Mouse (Mus musculus): Measurements from ENCODE around the gene Emc4.

GRCm38 (mm10) chr2:112360012-112360780 is 7.6 kb downstream of the Emc4 start:
- TF ChIP-seq EP300 (IDR thresholded peaks at IDR 0.05; ENCODE audit: low read depth) (no peak), CTCF (IDR thresholded peaks at IDR 0.05; ENCODE audit: low read depth) (no peak)
